Mouse (Mus musculus) heart, embryonic 13.5 days (tissue): ENCODE data around the gene Clec12a. TPM values are rescaled to one million over a fixed set of nuclear protein-coding genes. Genes with fewer than 3 reads are reported as not detected.
A peak's percentile ranks its signal among the peaks of the same experiment; 100 is the strongest.

Experiments used
- ATAC-seq: fragments of 200-750 bp; cut with Nextera tagmentation; 2 replicates; pipeline ENCODE4 v1.8.0; 2017; ENCODE audit warnings: moderate TSS enrichment; ENCODE audit not compliant: insufficient number of reproducible peaks, low FRiP score, low TSS enrichment; ENCODE audit errors: extremely low read depth
- H3K27ac ChIP-seq: fragments of 300-500 bp; sonication (generic); replicated peaks from 2 replicates; pipeline ENCODE4 v1.5.1; 2015; ENCODE audit warnings: moderate library complexity, mild to moderate bottlenecking, inconsistent platforms
- H3K27me3 ChIP-seq: fragments of 300-500 bp; sonication (generic); replicated peaks from 2 replicates; pipeline ENCODE4 v1.6.1; 2015; ENCODE audit warnings: mild to moderate bottlenecking, inconsistent platforms
- H3K36me3 ChIP-seq: fragments of 300-500 bp; sonication (generic); 2 replicates; pipeline ENCODE4 v1.6.1; 2015; ENCODE audit warnings: mild to moderate bottlenecking, inconsistent platforms
- H3K4me1 ChIP-seq: fragments of 300-500 bp; sonication (generic); 2 replicates; pipeline ENCODE4 v1.6.1; 2015; ENCODE audit warnings: inconsistent platforms
- H3K4me2 ChIP-seq: fragments of 300-500 bp; sonication (generic); 2 replicates; pipeline ENCODE4 v1.6.1; 2015; ENCODE audit warnings: inconsistent platforms, mild to moderate bottlenecking, moderate library complexity
- H3K4me3 ChIP-seq: fragments of 300-500 bp; sonication (generic); 2 replicates; pipeline ENCODE4 v1.5.1; 2015; ENCODE audit warnings: moderate library complexity, mild to moderate bottlenecking, inconsistent platforms
- H3K9ac ChIP-seq: fragments of 300-500 bp; sonication (generic); 2 replicates; pipeline ENCODE4 v1.6.1; 2015; ENCODE audit warnings: inconsistent platforms, mild to moderate bottlenecking, moderate library complexity
- H3K9me3 ChIP-seq: fragments of 300-500 bp; sonication (generic); 2 replicates; pipeline ENCODE4 v1.6.1; 2016; ENCODE audit warnings: inconsistent platforms
- WGBS: fragments of 180-500 bp; shearing (Covaris S2); methylation state at CpG from one replicate; pipeline ENCODE4 v1.1.7; 2015; ENCODE audit warnings: mixed read lengths; 5-methylcytosine and 5-hydroxymethylcytosine counted together
- polyA plus RNA-seq: library from polyadenylated mRNA; unstranded; fragments of >200 nt; fragmentation: Nextera tagmentation; extraction: Ambion mirVana; gene quantifications from 2 replicates; pipeline ENCODE4 v1.2.1, GENCODE M21; 2015

Gene Clec12a
- polyA plus RNA-seq, 1 experiment from 2014 or later, result 0.86 TPM

GRCm38 (mm10) chr6:129407324-129407723 is 64.8 kb downstream of the Clec12a start:
- WGBS, result 49% methylated on average over 2 of the region's 2 CpGs
- no peak for ATAC-seq
- peak overlapping the region; percentile 50; the same call in 1 of the 2 replicates for H3K27ac ChIP-seq

GRCm38 (mm10) chr6:129408562-129408961 is 66.1 kb downstream of the Clec12a start, which contains the start of gene Clec9a:
Gene Clec9a (plus strand): TSS chr6:129408862.
- Histone ChIP-seq H3K4me3 (no peak within 1 kb of the TSS), H3K9me3 (no peaks in the 10 kb centered on the region), H3K36me3 (no peaks in the 10 kb centered on the region), H3K27me3 (no peaks in the 10 kb centered on the region), H3K4me2 (no peak within 1 kb of the TSS), H3K4me1 (peaks cover 12% of the 10 kb centered on the region; the same call in 1 of the 2 replicates), H3K9ac (no peak within 1 kb of the TSS), H3K27ac (0 out of 2 replicates have a peak within 1 kb of the TSS, but pooled peaks have one; percentile 13)
- 77% methylated on average over 2 of the region's 2 CpGs for whole genome bisulfite sequencing
- ATAC-seq, result no peak

More at GRCm38 (mm10) chr6:129407324-129407723, 64.8 kb downstream of the Clec12a start:
- peaks cover 12% of the 10 kb centered on the region; the same call in 1 of the 2 replicates for H3K4me1 ChIP-seq
- H3K9ac ChIP-seq, result no peak overlapping the region
- no peaks in the 10 kb centered on the region for H3K27me3 ChIP-seq
- no peak overlapping the region for H3K4me3 ChIP-seq
- no peak overlapping the region for H3K4me2 ChIP-seq
- no peaks in the 10 kb centered on the region for H3K36me3 ChIP-seq
- H3K9me3 ChIP-seq, result no peaks in the 10 kb centered on the region

GRCm38 (mm10) chr6:129414177-129414576 is 71.7 kb downstream of the Clec12a start:
- Histone ChIP-seq H3K9ac (no peak overlapping the region), H3K27me3 (no peaks in the 10 kb centered on the region), H3K4me2 (no peak overlapping the region), H3K4me3 (no peak overlapping the region), H3K36me3 (no peaks in the 10 kb centered on the region), H3K9me3 (no peaks in the 10 kb centered on the region), H3K4me1 (0 out of 2 replicates have a peak, but pooled peaks cover 4% of the 10 kb centered on the region), H3K27ac (no peak overlapping the region)
- 68% methylated on average over 1 of the region's 1 CpGs for WGBS
- no peak for ATAC-seq

Other genes with a start within 250 kb of the Clec12a start
- not detected in 2 replicates for gene Clec2e, start 241.8 kb upstream of the Clec12a start, polyA plus RNA-seq
- 0.11 and 0.20 TPM in 2 replicates for gene Clec2d, start 162.1 kb upstream of the Clec12a start, polyA plus RNA-seq
- gene Cd69, start 67.3 kb upstream of the Clec12a start, polyA plus RNA-seq, result 0.14 TPM in 1 of 2 replicates, not detected in the other
- gene 4922502D21Rik, start 10.9 kb upstream of the Clec12a start, polyA plus RNA-seq, result not detected in 2 replicates
- 0.15 and 0.32 TPM in 2 replicates for gene Clec12b, start 43.2 kb downstream of the Clec12a start, polyA plus RNA-seq
- 5.9 and 9.6 TPM in 2 replicates for gene Clec1b, start 54.6 kb downstream of the Clec12a start, polyA plus RNA-seq
- gene Clec9a, start 66.2 kb downstream of the Clec12a start, polyA plus RNA-seq, result 0.20 and 0.35 TPM in 2 replicates
- 3.0 and 3.2 TPM in 2 replicates for gene Clec1a, start 109.3 kb downstream of the Clec12a start, polyA plus RNA-seq
- gene Olr1, start 164.5 kb downstream of the Clec12a start, polyA plus RNA-seq, result 0.29 and 0.48 TPM in 2 replicates
- 0.12 TPM in 1 of 2 replicates, not detected in the other for gene Tmem52b, start 169.9 kb downstream of the Clec12a start, polyA plus RNA-seq
- gene Gabarapl1, start 190.5 kb downstream of the Clec12a start, polyA plus RNA-seq, result 40.3 and 41.3 TPM in 2 replicates
- gene Klre1, start 235.2 kb downstream of the Clec12a start, polyA plus RNA-seq, result not detected in 2 replicates
- gene Klrd1, start 249.1 kb downstream of the Clec12a start, polyA plus RNA-seq, result not detected in 2 replicates